Mouse (Mus musculus): ENCODE measurements around the gene Ppp2r5c.

DNA sequence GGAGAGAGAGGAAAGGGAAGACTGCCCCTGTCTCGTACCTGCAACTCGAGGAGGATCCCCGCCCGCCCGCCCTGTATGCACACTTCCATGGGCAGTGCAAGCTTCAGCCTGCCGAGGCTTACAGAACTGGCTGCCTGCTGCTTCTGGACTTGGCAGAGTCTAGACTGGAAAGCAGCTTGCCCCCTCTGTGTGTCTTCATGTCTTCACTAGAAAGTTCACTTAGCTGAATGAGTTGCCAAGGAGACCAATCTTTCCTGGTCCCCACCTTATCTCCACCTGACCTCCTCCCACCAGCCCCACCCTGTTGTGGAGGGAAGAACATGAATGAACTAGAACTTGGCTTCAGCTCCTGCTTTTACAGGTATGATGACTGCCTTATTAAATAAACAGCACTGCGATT is 66.0 kb downstream of the Ppp2r5c start:
- no peak for TF ChIP-seq CTCF (IDR thresholded peaks at IDR 0.05; ENCODE audit: low read depth, low read length)
- TF ChIP-seq POLR2A (IDR thresholded peaks at IDR 0.05; ENCODE audit: borderline replicate concordance, low read depth, low read length): no peak
